Mouse (Mus musculus) intestine, embryonic 16.5 days (tissue): ENCODE measurements at regions not wholly inside any gene's neighbourhood (a gene's known extent, or its start where the extent isn't known, plus 50 kb on each side); places are given as distances from the start of the nearest gene placed in this dataset.
A peak's percentile ranks its signal among the peaks of the same experiment; 100 is the strongest.

Experiments
- ATAC-seq: fragments of 200-750 bp; cut with Nextera tagmentation; 2 replicates; pipeline ENCODE4 v1.8.0; 2017; ENCODE audit warnings: moderate TSS enrichment, moderate library complexity
- H3K27ac ChIP-seq: fragments of 300-500 bp; sonication (generic); 2 replicates; pipeline ENCODE4 v1.5.1; 2014; ENCODE audit warnings: mild to moderate bottlenecking, low read length
- H3K27me3 ChIP-seq: fragments of 300-500 bp; sonication (generic); replicated peaks from 2 replicates; pipeline ENCODE4 v1.6.1; 2014; ENCODE audit warnings: low read length, control low read depth, mixed read lengths; ENCODE audit not compliant: control insufficient read depth, insufficient read depth
- H3K36me3 ChIP-seq: fragments of 300-500 bp; sonication (generic); 2 replicates; pipeline ENCODE4 v1.6.1; 2014; ENCODE audit warnings: low read length, control low read depth; ENCODE audit not compliant: control insufficient read depth, insufficient read depth
- H3K4me1 ChIP-seq: fragments of 300-500 bp; sonication (generic); 2 replicates; pipeline ENCODE4 v1.6.1; 2014; ENCODE audit warnings: low read length, control low read depth, mixed read lengths; ENCODE audit not compliant: control insufficient read depth, insufficient read depth
- H3K4me2 ChIP-seq: fragments of 300-500 bp; sonication (generic); 2 replicates; pipeline ENCODE4 v1.6.1; 2014; ENCODE audit warnings: low read depth, low read length, control low read depth
- H3K4me3 ChIP-seq: fragments of 300-500 bp; sonication (generic); 2 replicates; pipeline ENCODE4 v1.5.1; 2014; ENCODE audit warnings: mild to moderate bottlenecking, low read length
- H3K9ac ChIP-seq: fragments of 300-500 bp; sonication (generic); 2 replicates; pipeline ENCODE4 v1.6.1; 2014; ENCODE audit warnings: low read depth, low read length
- H3K9me3 ChIP-seq: fragments of 300-500 bp; sonication (generic); 2 replicates; pipeline ENCODE4 v1.6.1; 2016; ENCODE audit warnings: low read length, control low read depth; ENCODE audit not compliant: control insufficient read depth
- WGBS: fragments of 180-500 bp; shearing (Covaris S2); extraction: QIAGEN DNeasy Blood & Tissue Kit; methylation state at CpG from one replicate; pipeline ENCODE4 v1.1.7; 2014; 5-methylcytosine and 5-hydroxymethylcytosine counted together

DNA sequence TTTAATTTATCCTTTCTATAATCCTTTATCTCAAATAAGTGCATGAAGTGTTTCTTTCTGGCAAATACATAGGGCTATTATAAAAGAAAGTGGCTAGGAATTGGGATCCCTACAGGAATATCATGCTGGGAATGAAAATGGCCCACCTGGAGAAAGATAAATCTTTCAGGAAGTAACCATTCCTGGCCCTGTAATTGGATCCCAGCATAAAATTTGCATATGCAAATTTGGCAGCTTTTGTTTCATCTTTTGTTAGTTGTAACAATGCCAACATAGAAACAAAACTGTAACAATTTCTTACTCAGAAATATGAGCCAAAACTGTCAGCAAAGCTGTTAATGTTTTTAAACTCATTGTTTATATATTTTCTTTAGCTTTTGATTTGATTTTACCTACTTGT is 430.0 kb upstream of the Gm20594 start:
- no peak for ATAC-seq
- no peak overlapping the region for H3K9ac ChIP-seq
- H3K27ac ChIP-seq, result no peak overlapping the region
- H3K9me3 ChIP-seq, result no peaks in the 10 kb centered on the region
- no peak overlapping the region for H3K4me3 ChIP-seq
- no peaks in the 10 kb centered on the region for H3K4me1 ChIP-seq
- no peaks in the 10 kb centered on the region for H3K27me3 ChIP-seq
- H3K36me3 ChIP-seq, result no peaks in the 10 kb centered on the region
- H3K4me2 ChIP-seq, result no peak overlapping the region

DNA sequence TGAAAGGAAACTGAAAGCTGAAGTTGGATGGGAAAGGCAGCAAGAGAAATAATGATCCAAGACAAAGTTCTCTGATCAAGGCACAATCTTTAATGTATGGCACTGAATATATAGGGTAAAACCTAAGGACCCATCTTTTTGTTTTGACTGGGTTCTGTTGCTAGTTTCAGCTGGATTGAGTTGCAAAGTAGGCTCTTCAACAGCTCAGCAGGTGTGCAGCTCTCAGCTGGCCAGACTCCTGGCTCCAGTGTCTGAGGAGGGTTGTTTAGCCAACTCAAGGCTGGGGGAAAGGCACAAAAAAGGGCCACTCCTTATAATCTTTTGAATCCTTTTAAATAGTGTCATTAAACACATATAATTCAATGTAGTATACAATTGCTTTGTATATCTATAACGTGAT is 416.6 kb upstream of the Gm20594 start:
- no peaks in the 10 kb centered on the region for H3K36me3 ChIP-seq
- H3K9me3 ChIP-seq, result no peaks in the 10 kb centered on the region
- no peak overlapping the region for H3K4me2 ChIP-seq
- no peak overlapping the region for H3K4me3 ChIP-seq
- no peak overlapping the region for H3K27ac ChIP-seq
- 37% methylated on average over 1 of the region's 1 CpGs for WGBS
- no peaks in the 10 kb centered on the region for H3K27me3 ChIP-seq
- H3K9ac ChIP-seq, result no peak overlapping the region
- ATAC-seq, result no peak
- no peaks in the 10 kb centered on the region for H3K4me1 ChIP-seq

DNA sequence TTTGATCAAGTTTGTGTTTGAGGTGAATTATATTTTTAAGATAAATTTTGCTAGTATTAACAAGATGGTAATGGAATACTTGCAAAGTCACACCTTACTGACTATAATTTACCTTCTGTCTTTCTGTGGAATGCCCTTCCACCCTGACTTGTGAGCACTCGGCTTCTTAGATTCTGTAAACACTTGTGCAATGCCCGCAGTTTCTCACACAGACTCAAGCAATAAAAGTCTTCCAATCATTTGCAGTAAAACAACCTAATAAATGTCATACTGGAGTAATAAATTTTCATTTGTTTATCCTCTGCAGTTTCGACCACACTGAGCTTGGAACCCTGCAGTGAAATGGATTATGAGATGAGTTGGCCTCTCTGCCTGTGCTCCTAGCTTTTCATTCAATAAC is 408.8 kb upstream of the Gm20594 start:
- Histone ChIP-seq H3K9me3 (no peaks in the 10 kb centered on the region), H3K9ac (no peak overlapping the region), H3K27ac (no peak overlapping the region), H3K36me3 (no peaks in the 10 kb centered on the region), H3K4me2 (no peak overlapping the region), H3K4me3 (no peak overlapping the region), H3K27me3 (no peaks in the 10 kb centered on the region), H3K4me1 (no peaks in the 10 kb centered on the region)
- WGBS, result 25% methylated on average over 3 of the region's 3 CpGs
- peak; percentile 77 for ATAC-seq

DNA sequence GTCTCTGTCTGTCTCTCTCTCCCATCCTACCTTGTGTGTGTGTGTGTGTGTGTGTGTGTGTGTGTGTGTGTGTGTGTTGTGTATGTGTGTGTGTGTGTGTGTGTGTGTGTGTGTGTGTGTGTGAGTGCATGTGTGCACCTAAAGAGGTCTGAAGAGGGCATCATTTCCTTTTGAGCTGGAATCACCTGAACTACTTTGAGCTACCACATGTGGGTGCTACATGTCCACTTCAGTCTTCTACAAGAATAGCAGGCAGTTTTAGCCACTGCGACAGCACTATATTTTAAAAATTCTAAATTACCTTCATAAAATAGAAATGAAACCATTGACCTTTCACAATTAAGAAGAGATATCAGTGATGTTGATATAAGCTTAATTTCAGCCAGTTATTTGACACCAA is 371.9 kb upstream of the Gm20594 start:
- no peak for ATAC-seq
- no peaks in the 10 kb centered on the region for H3K9me3 ChIP-seq

DNA sequence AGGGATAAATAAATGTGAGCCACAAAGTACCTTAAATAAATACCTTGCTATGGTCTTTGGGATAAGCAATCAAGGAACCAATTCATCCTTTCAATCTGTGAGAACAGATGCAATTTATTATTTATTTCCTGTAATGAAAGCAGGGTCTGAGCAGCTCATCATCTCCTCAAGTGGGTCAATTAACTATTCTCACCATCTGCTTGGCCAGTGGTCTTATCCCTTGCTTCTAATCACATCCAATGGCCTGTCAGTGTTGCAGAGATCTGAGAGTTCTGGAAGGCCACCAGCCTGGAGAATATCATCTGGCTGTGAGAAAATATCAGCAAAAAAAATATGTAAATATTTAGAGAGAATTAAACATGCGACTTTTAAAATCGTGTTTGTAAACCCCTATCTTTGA is 326.5 kb upstream of the Gm20594 start:
- no peaks in the 10 kb centered on the region for H3K9me3 ChIP-seq
- H3K27ac ChIP-seq, result no peak overlapping the region
- no peaks in the 10 kb centered on the region for H3K27me3 ChIP-seq
- no peak overlapping the region for H3K9ac ChIP-seq
- H3K36me3 ChIP-seq, result no peaks in the 10 kb centered on the region
- no peaks in the 10 kb centered on the region for H3K4me1 ChIP-seq
- 70% methylated on average over 2 of the region's 2 CpGs for WGBS
- H3K4me3 ChIP-seq, result no peak overlapping the region
- no peak overlapping the region for H3K4me2 ChIP-seq
- no peak for ATAC-seq

More for the DNA sequence above, 371.9 kb upstream of the Gm20594 start:
- Histone ChIP-seq H3K4me2 (no peak overlapping the region), H3K36me3 (no peaks in the 10 kb centered on the region), H3K27me3 (no peaks in the 10 kb centered on the region), H3K4me1 (no peaks in the 10 kb centered on the region), H3K4me3 (no peak overlapping the region), H3K9ac (no peak overlapping the region), H3K27ac (no peak overlapping the region)
- 94% methylated on average over 1 of the region's 1 CpGs for WGBS

DNA sequence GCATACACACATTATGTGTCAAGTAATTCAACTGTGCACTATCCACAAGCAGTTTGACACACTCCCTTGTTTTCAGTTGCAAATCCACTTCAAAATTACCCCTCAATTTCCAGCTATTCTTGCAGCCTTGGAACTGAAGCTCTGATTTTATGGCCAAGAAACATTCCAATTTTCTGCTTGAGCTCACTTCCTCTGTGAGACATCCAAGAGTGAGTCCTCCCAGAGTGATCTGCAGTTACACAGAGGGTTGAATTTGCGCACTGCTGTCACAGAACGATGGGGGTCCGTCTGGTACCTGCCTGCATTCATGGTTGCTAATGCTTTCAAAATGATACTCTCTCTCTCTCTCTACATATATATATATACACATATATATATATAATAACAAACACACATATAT is 317.1 kb upstream of the Gm20594 start:
- H3K9me3 ChIP-seq, result no peaks in the 10 kb centered on the region
- ATAC-seq, result no peak

More for the DNA sequence above, 317.1 kb upstream of the Gm20594 start:
- no peak overlapping the region for H3K9ac ChIP-seq
- H3K4me2 ChIP-seq, result no peak overlapping the region
- no peak overlapping the region for H3K4me3 ChIP-seq
- no peaks in the 10 kb centered on the region for H3K4me1 ChIP-seq
- H3K27me3 ChIP-seq, result no peaks in the 10 kb centered on the region
- H3K27ac ChIP-seq, result no peak overlapping the region
- WGBS, result 82% methylated on average over 3 of the region's 3 CpGs
- H3K36me3 ChIP-seq, result no peaks in the 10 kb centered on the region
